Comparison of ENCODE assay signal across 8 mouse cellular contexts in the genomic region with DNA sequence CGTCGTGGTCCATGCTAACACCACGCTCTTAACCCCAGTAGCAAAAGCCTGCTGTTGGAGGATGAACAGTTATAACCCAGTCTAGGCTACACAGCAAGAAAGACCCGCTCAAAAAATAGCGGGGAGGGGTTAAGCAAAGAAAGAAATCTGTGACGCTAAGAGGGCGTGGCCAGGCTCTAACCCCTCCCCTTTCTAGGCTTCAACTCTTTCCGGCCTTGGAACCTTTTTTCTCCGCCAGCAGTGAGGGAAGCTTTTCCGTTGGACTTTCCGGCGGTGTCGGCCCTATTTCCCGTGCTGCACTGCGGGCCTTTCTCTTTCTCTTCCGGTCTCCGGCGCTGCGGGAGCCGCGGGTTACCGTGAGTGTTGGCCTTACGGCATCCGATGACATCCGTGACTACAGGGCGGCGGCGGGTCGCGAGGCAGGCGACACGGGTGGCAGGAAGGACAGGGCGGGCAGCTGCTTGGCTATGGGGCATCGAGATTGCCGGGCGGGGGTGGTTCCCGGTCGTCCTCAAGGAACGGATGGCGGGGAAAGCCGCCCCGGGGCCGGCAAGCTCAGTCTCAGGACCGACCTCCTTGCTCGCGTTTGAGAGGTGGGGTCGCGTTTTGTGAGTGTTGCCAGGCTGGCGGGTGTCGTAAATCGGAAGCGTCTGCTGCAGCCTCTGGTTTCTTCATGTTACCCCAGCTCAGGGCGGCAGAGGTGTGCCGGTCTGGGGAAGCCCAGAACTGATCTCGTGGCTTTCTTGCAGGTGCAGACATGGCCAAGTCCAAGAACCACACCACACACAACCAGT. TPM values are rescaled to one million over a fixed set of nuclear protein-coding genes. Genes with fewer than 3 reads are reported as not detected.
A peak's percentile ranks its signal among the peaks of the same experiment; 100 is the strongest.
DNase-seq lines count a peak whose midpoint lies in the region; ATAC-seq and TF ChIP-seq lines count a peak whose summit lies in the region.

A gene (plus strand): TSS at position 234 of the 794 bp plus-strand sequence.

- H3K4me2 ChIP-seq in forebrain, embryonic 14.5 days (ENCODE audit: low read length), result peak within 1 kb of the TSS; percentile 77
- peak within 1 kb of the TSS; percentile 62 for H3K4me2 ChIP-seq in neural tube, embryonic 15.5 days

- H3K36me3 ChIP-seq in ES-Bruce4 (ENCODE audit: control insufficient read depth, insufficient read depth, low read length, poor library complexity, severe bottlenecking), result peaks cover 39% of the 10 kb centered on the region
- H3K36me3 ChIP-seq in forebrain, embryonic 14.5 days (ENCODE audit: control insufficient read depth, insufficient read depth, low read length), result peaks cover 37% of the 10 kb centered on the region
- peaks cover 25% of the 10 kb centered on the region for H3K36me3 ChIP-seq in neural tube, embryonic 15.5 days

- no peak for TF ChIP-seq EP300 in ES-Bruce4 (IDR thresholded peaks at IDR 0.05; ENCODE audit: insufficient read depth, low read depth, low read length)

- H3K9me3 ChIP-seq in ES-Bruce4 (replicated peaks; ENCODE audit: control insufficient read depth, insufficient read depth, low read length, poor library complexity, severe bottlenecking), result no peaks in the 10 kb centered on the region
- H3K9me3 ChIP-seq in forebrain, embryonic 14.5 days (replicated peaks; ENCODE audit: control insufficient read depth, low read length), result no peaks in the 10 kb centered on the region
- H3K9me3 ChIP-seq in neural tube, embryonic 15.5 days (replicated peaks), result no peaks in the 10 kb centered on the region

- no peak for TF ChIP-seq CTCF in ES-Bruce4 (IDR thresholded peaks at IDR 0.05; ENCODE audit: low read depth, low read length)

- intact Hi-C loops in heart, postnatal 14 days (cut with DNase I), result loop anchor here (2.0 kb wide), 1 partner anchor 45 kb away; a partner anchor contains a TSS

- peak within 1 kb of the TSS; percentile 87 for H3K27ac ChIP-seq in ES-Bruce4 (ENCODE audit: insufficient read depth, low read length)
- peak within 1 kb of the TSS; percentile 93 for H3K27ac ChIP-seq in forebrain, embryonic 14.5 days (ENCODE audit: low read depth, low read length)
- peak within 1 kb of the TSS; percentile 91 for H3K27ac ChIP-seq in neural tube, embryonic 15.5 days (replicated peaks)

- ATAC-seq in cerebellum, adult (ENCODE audit: insufficient number of reproducible peaks, low FRiP score, low TSS enrichment), result peak; percentile 85
- ATAC-seq in forebrain, embryonic 14.5 days, result peak; percentile 94
- ATAC-seq in neural tube, embryonic 15.5 days (ENCODE audit: low FRiP score), result peak; percentile 89

- peak; percentile 99 for DNase-seq in forebrain, embryonic 14.5 days (ENCODE audit: low spot score)
- DNase-seq in heart, postnatal 14 days, result peak; percentile 93 to 96
- peak; percentile 95 for DNase-seq in layer of hippocampus, adult 11-12 months (ENCODE audit: low spot score)
- DNase-seq in lung, adult 18-20 months, result peak; percentile 94 to 95
- DNase-seq in testis, postnatal 14 days (ENCODE audit: low spot score), result peak; percentile 93

- H3K27me3 ChIP-seq in ES-Bruce4 (ENCODE audit: control insufficient read depth, insufficient read depth, low read length, poor library complexity, severe bottlenecking), result no peaks in the 10 kb centered on the region
- no peaks in the 10 kb centered on the region for H3K27me3 ChIP-seq in forebrain, embryonic 14.5 days (replicated peaks; ENCODE audit: control insufficient read depth, insufficient read depth, low read length)
- H3K27me3 ChIP-seq in neural tube, embryonic 15.5 days (replicated peaks), result no peaks in the 10 kb centered on the region

- peak; percentile 12 for TF ChIP-seq POLR2A in ES-Bruce4 (IDR thresholded peaks at IDR 0.05; ENCODE audit: insufficient read depth, low read length)

- under 1% methylated on average over 55 of the region's 55 CpGs for WGBS in forebrain, embryonic 14.5 days
- WGBS in neural tube, embryonic 15.5 days, result under 1% methylated on average over 55 of the region's 55 CpGs

- H3K9ac ChIP-seq in ES-Bruce4 (ENCODE audit: low read depth, poor library complexity, severe bottlenecking), result peak within 1 kb of the TSS; percentile 96
- H3K9ac ChIP-seq in forebrain, embryonic 14.5 days (ENCODE audit: low read length), result peak within 1 kb of the TSS; percentile 98
- peak within 1 kb of the TSS; percentile 94 for H3K9ac ChIP-seq in neural tube, embryonic 15.5 days (replicated peaks)

- H3K4me1 ChIP-seq in ES-Bruce4 (ENCODE audit: control insufficient read depth, insufficient read depth, low read length), result no peaks in the 10 kb centered on the region
- peaks cover 4% of the 10 kb centered on the region for H3K4me1 ChIP-seq in forebrain, embryonic 14.5 days (ENCODE audit: control insufficient read depth, insufficient read depth, low read length)
- H3K4me1 ChIP-seq in neural tube, embryonic 15.5 days, result peaks cover 25% of the 10 kb centered on the region

- H3K4me3 ChIP-seq in ES-Bruce4 (ENCODE audit: low read depth, low read length), result peak within 1 kb of the TSS; percentile 97
- H3K4me3 ChIP-seq in forebrain, embryonic 14.5 days (ENCODE audit: low read depth, low read length), result peak within 1 kb of the TSS; percentile 90
- H3K4me3 ChIP-seq in neural tube, embryonic 15.5 days (replicated peaks), result peak within 1 kb of the TSS; percentile 81

RNA-seq across cellular contexts. Expression of the gene that starts here (rescaled TPM):
- polyA plus RNA-seq in ES-Bruce4 (2011; ENCODE audit: insufficient read depth, insufficient read length, low read depth, missing spikeins), result 237 and 294 TPM in 2 replicates
- polyA plus RNA-seq in forebrain, embryonic 14.5 days (2014; fragmentation: Nextera tagmentation; extraction: Ambion mirVana), result 718 and 924 TPM in 2 replicates
- total RNA-seq in heart, postnatal 14 days (2021), result 100 to 1,000 TPM; 307 to 348 TPM
- 656 and 712 TPM in 2 replicates for polyA plus RNA-seq in neural tube, embryonic 15.5 days (2015; fragmentation: Nextera tagmentation; extraction: Ambion mirVana)

Comparison
In these comparisons a context has a peak if more than half of its experiments do, and no peak if none do; other contexts are left out.
1. Peak in every context shown above with its lines: DNase-seq, ATAC-seq, H3K4me3 ChIP-seq and H3K27ac ChIP-seq.